ENCODE assay signal across 15 mouse cellular contexts in genomic region chr4:135051466-135051865, GRCm38 (mm10).
"Had no signal": no experiment of that assay in that cellular context is flagged by ENCODE, and none has a peak within 500 bp of the region (broad histone marks: within the 10 kb centered on the region; RNA-seq: fewer than 3 reads in every experiment).

No protein-coding gene starts in this region.

- H3K27me3 ChIP-seq: intestine, embryonic 15.5 days; liver, embryonic 15.5 days; stomach, embryonic 15.5 days had no signal

- DNase-seq: kidney, adult 18-20 months; lung, adult 2 months; lung, postnatal 36 days; right cerebral cortex, postnatal 14 days; thymus, adult 2 months; thymus, postnatal 25 days had no signal

- H3K9me3 ChIP-seq: intestine, embryonic 15.5 days; liver, embryonic 15.5 days; midbrain, embryonic 10.5 days; stomach, embryonic 15.5 days had no signal

- H3K4me3 ChIP-seq: intestine, embryonic 15.5 days; layer of hippocampus, adult 2 months; liver, embryonic 15.5 days; midbrain, embryonic 10.5 days; neural tube, embryonic 13.5 days; stomach, embryonic 15.5 days had no signal

- ATAC-seq: intestine, embryonic 15.5 days; lung, postnatal 0 days; midbrain, embryonic 16.5 days had no signal

- H3K4me1 ChIP-seq: midbrain, embryonic 10.5 days had no signal

- H3K9ac ChIP-seq: intestine, embryonic 15.5 days; liver, embryonic 15.5 days; neural tube, embryonic 13.5 days; stomach, embryonic 15.5 days had no signal

- H3K4me2 ChIP-seq: intestine, embryonic 15.5 days; liver, embryonic 11.5 days; liver, embryonic 15.5 days; neural tube, embryonic 13.5 days; stomach, embryonic 15.5 days had no signal

- H3K27ac ChIP-seq: intestine, embryonic 15.5 days; layer of hippocampus, adult 2 months; liver, embryonic 15.5 days; midbrain, embryonic 10.5 days; neural tube, embryonic 13.5 days; stomach, embryonic 15.5 days had no signal

- H3K36me3 ChIP-seq: intestine, embryonic 15.5 days; liver, embryonic 15.5 days; midbrain, embryonic 10.5 days; neural tube, embryonic 13.5 days; stomach, embryonic 15.5 days had no signal
